Mouse (Mus musculus): ENCODE measurements around the gene Neurod1. TPM values are rescaled to one million over a fixed set of nuclear protein-coding genes. Genes with fewer than 3 reads are reported as not detected.
A peak's percentile ranks its signal among the peaks of the same experiment; 100 is the strongest.

Neurod1 gene
- polyA plus RNA-seq (2014; fragmentation: Nextera tagmentation; extraction: Ambion mirVana): 0.62 and 2.3 TPM in 2 replicates

DNA sequence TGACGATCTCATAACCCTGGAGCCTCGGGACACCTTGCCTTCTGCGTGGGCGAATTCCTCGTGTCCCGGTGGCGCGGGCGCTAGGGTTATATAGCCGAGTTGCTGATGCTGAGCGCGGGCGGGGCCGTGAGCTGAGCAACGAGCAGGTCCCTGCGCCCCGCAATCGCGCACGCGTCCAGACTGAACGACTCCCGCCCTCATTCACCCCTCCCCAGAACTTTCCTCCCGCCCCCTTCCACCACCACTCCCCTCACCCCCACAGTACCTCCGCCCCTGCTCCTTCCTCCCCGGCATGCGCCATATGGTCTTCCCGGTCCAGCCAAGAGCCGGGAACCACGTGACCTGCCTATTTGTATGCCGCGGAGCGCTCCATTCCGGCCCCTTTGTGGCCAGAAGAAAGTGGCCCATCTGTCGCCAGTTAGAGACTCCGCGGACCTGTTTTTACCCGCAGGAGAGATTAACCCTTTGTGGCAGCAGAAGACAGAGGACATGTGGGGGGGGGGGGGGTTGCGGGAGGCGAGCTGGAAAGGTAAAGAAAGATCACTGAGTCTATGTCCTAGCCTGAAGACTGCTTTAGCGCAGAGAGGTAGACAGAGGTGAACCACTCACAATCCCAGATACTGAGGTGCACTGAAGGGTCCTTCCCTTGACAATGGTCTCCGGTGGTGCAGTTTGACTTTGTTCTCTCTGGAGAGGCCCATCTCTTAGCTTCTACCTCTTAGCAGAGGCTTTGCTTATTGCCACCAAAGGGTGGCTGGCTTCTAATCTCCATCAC, at the start of gene Neurod1, which contains the start of gene Cerkl:
Gene Neurod1 (minus strand): TSS at position 177 of the 775 bp plus-strand sequence.
Gene Cerkl (minus strand): TSS at position 211 of the 775 bp plus-strand sequence.
- 2% methylated on average over 42 of the region's 42 CpGs for WGBS
- Histone ChIP-seq H3K36me3 (ENCODE audit: control insufficient read depth, insufficient read depth, low read length) (no peaks in the 10 kb centered on the region), H3K27me3 (replicated peaks; ENCODE audit: control insufficient read depth, insufficient read depth, low read length) (peaks cover 85% of the 10 kb centered on the region), H3K27ac (ENCODE audit: low read depth) (no peak within 1 kb of the TSS), H3K4me2 (ENCODE audit: low read length) (peak within 1 kb of the TSS; percentile 45), H3K4me3 (ENCODE audit: low read depth, low read length) (peak within 1 kb of the TSS; percentile 27), H3K9ac (ENCODE audit: low read length) (no peak within 1 kb of the TSS), H3K4me1 (replicated peaks; ENCODE audit: control insufficient read depth, insufficient read depth, low read length) (0 out of 2 replicates have a peak, but pooled peaks cover 2% of the 10 kb centered on the region), H3K9me3 (ENCODE audit: control insufficient read depth, low read length) (no peaks in the 10 kb centered on the region)
- DNase-seq (ENCODE audit: low spot score) (peak; percentile 54), ATAC-seq (replicated peaks; ENCODE audit: low FRiP score, low TSS enrichment, low read depth) (no peak)

DNA sequence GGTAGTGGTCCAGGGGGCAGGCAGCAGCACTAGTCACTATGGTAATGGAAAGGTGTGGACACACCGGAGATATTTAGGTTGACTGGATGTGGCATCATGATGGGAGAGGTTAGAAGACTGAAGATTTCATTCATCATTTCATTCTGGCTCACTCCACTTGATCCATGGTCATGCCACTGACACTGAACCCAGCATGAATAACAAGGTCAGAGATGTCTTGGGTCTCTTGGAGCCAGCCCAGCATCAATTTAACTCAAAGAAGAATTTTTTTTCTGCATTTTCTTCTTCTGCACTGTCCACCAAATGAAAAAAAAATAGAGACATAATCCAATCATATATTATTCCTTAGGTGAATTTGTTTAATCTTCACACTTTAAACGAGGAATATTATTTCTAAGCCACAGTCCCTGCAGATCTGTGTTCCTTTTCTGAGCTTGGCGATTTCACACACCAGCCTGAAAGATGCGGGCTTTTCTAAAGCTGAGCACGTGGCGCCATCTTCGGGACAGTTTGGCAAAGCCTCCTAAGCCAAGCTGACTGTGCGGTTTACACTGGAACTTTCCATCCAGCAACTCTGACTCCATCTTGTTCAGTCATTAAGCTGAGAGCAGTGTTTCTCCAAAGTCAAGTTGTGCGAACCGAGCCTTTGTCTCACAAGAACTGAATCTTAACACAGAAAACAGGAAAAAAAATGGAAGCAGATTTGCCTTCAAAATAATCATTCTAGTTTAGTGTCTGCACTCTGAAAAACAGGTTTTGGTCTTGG, 42.6 kb upstream of the Neurod1 start:
- 28% methylated on average over 10 of the region's 10 CpGs for WGBS
- H3K4me1 ChIP-seq (replicated peaks; ENCODE audit: control insufficient read depth, insufficient read depth, low read length): no peaks in the 10 kb centered on the region
- H3K4me2 ChIP-seq (ENCODE audit: low read length): no peak overlapping the region
- H3K27me3 ChIP-seq (replicated peaks; ENCODE audit: control insufficient read depth, insufficient read depth, low read length): no peaks in the 10 kb centered on the region
- H3K9me3 ChIP-seq (ENCODE audit: control insufficient read depth, low read length): no peaks in the 10 kb centered on the region
- ATAC-seq (replicated peaks; ENCODE audit: low FRiP score, low TSS enrichment, low read depth): no peak
- peak; percentile 82 for DNase-seq (ENCODE audit: low spot score)
- H3K9ac ChIP-seq (ENCODE audit: low read length): no peak overlapping the region
- no peaks in the 10 kb centered on the region for H3K36me3 ChIP-seq (ENCODE audit: control insufficient read depth, insufficient read depth, low read length)
- H3K4me3 ChIP-seq (ENCODE audit: low read depth, low read length): no peak overlapping the region
- no peak overlapping the region for H3K27ac ChIP-seq (ENCODE audit: low read depth)

- Histone ChIP-seq H3K4me1 (replicated peaks; ENCODE audit: control insufficient read depth, insufficient read depth, low read length) (no peaks in the 10 kb centered on the region), H3K4me2 (ENCODE audit: low read length) (no peak overlapping the region), H3K27me3 (replicated peaks; ENCODE audit: control insufficient read depth, insufficient read depth, low read length) (no peaks in the 10 kb centered on the region), H3K27ac (ENCODE audit: low read depth) (no peak overlapping the region), H3K36me3 (ENCODE audit: control insufficient read depth, insufficient read depth, low read length) (no peaks in the 10 kb centered on the region), H3K4me3 (ENCODE audit: low read depth, low read length) (no peak overlapping the region), H3K9ac (ENCODE audit: low read length) (no peak overlapping the region), H3K9me3 (ENCODE audit: control insufficient read depth, low read length) (no peaks in the 10 kb centered on the region)
- no peak for ATAC-seq (replicated peaks; ENCODE audit: low FRiP score, low TSS enrichment, low read depth)
- 73% methylated on average over 3 of the region's 3 CpGs for WGBS
- no peak for DNase-seq (ENCODE audit: low spot score)
These were observed 28.6 kb upstream of the Neurod1 start for GRCm38 (mm10) chr2:79485127-79485526.

DNA sequence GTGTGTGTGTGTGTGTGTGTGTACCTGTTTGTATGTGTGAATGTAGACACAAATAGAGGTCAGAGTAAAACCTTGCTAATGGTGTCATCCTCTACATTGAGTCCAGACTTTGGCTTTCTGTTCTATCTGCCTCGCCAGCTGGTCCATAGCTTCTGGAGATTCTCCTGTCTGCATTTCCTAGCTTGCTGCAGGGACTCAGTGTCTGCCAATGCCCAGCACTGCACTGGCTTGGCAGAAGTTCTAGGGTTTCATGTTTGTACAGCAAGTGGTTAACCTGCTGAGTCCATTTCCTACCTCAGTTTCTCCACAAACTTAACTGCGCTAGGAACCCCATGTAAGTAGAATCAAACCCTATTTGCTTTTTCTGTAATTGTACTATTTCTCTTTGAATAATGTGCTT, 26.0 kb upstream of the Neurod1 start:
- H3K9ac ChIP-seq (ENCODE audit: low read length): no peak overlapping the region
- WGBS: 88% methylated on average over 2 of the region's 2 CpGs
- ATAC-seq (replicated peaks; ENCODE audit: low FRiP score, low TSS enrichment, low read depth): no peak
- H3K9me3 ChIP-seq (ENCODE audit: control insufficient read depth, low read length): no peaks in the 10 kb centered on the region
- H3K4me2 ChIP-seq (ENCODE audit: low read length): no peak overlapping the region
- no peaks in the 10 kb centered on the region for H3K4me1 ChIP-seq (replicated peaks; ENCODE audit: control insufficient read depth, insufficient read depth, low read length)
- no peaks in the 10 kb centered on the region for H3K27me3 ChIP-seq (replicated peaks; ENCODE audit: control insufficient read depth, insufficient read depth, low read length)
- H3K4me3 ChIP-seq (ENCODE audit: low read depth, low read length): no peak overlapping the region
- H3K27ac ChIP-seq (ENCODE audit: low read depth): no peak overlapping the region
- DNase-seq (ENCODE audit: low spot score): no peak
- H3K36me3 ChIP-seq (ENCODE audit: control insufficient read depth, insufficient read depth, low read length): no peaks in the 10 kb centered on the region

- Histone ChIP-seq H3K4me2 (ENCODE audit: low read length) (no peak overlapping the region), H3K4me1 (replicated peaks; ENCODE audit: control insufficient read depth, insufficient read depth, low read length) (no peaks in the 10 kb centered on the region), H3K9ac (ENCODE audit: low read length) (no peak overlapping the region), H3K36me3 (ENCODE audit: control insufficient read depth, insufficient read depth, low read length) (no peaks in the 10 kb centered on the region), H3K4me3 (ENCODE audit: low read depth, low read length) (no peak overlapping the region), H3K27ac (ENCODE audit: low read depth) (no peak overlapping the region), H3K27me3 (replicated peaks; ENCODE audit: control insufficient read depth, insufficient read depth, low read length) (peaks cover 47% of the 10 kb centered on the region), H3K9me3 (ENCODE audit: control insufficient read depth, low read length) (no peaks in the 10 kb centered on the region)
- WGBS: 79% methylated on average over 4 of the region's 4 CpGs
- ATAC-seq (replicated peaks; ENCODE audit: low FRiP score, low TSS enrichment, low read depth) (no peak), DNase-seq (ENCODE audit: low spot score) (no peak)
These were observed 5.9 kb upstream of the Neurod1 start for GRCm38 (mm10) chr2:79462411-79462810.

DNA sequence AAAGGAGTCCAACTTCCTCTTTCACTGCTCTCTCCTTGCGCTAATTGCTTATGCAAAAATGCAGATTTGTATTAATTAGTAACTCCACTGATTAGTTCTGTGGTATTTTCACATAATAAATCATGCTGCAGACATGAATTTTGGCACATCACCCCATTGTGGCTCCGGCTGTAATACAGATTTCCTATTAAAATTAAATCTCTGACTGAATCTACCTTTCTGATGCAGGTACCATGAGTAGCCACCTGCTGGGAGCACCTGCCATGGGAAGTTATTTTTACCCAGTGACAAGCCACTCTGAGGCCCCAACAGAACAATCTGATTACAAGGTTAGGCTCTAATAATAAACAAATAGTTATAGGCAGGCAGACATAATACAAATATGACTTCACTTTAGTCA, 5.3 kb upstream of the Neurod1 start:
- Histone ChIP-seq H3K4me1 (replicated peaks; ENCODE audit: control insufficient read depth, insufficient read depth, low read length) (no peaks in the 10 kb centered on the region), H3K36me3 (ENCODE audit: control insufficient read depth, insufficient read depth, low read length) (no peaks in the 10 kb centered on the region), H3K27ac (ENCODE audit: low read depth) (no peak overlapping the region), H3K9me3 (ENCODE audit: control insufficient read depth, low read length) (no peaks in the 10 kb centered on the region), H3K4me2 (ENCODE audit: low read length) (no peak overlapping the region), H3K9ac (ENCODE audit: low read length) (no peak overlapping the region), H3K4me3 (ENCODE audit: low read depth, low read length) (no peak overlapping the region), H3K27me3 (replicated peaks; ENCODE audit: control insufficient read depth, insufficient read depth, low read length) (peaks cover 52% of the 10 kb centered on the region)
- 89% methylated on average over 2 of the region's 2 CpGs for WGBS
- no peak for DNase-seq (ENCODE audit: low spot score)
- ATAC-seq (replicated peaks; ENCODE audit: low FRiP score, low TSS enrichment, low read depth): no peak

DNA sequence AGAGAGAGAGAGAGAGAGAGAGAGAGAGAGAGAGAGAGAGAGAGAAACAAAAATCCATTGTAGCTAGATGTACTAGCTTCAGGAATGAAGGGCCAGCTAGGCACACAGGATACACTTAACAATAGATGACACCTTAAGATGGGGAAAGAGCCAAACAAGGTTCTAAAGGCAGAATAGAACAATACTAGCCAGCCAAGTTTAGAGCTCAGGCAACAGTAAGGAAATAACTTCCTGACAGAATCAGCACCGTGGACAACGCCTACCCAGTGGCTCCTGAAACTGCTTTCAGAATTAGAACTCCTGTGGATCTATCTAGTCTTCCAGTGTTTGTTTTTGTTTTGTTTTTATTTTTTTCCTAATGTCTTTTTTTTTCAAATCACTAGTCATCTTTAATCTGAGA, 4.0 kb upstream of the Neurod1 start:
- no peaks in the 10 kb centered on the region for H3K36me3 ChIP-seq (ENCODE audit: control insufficient read depth, insufficient read depth, low read length)
- H3K4me3 ChIP-seq (ENCODE audit: low read depth, low read length): no peak overlapping the region
- H3K27me3 ChIP-seq (replicated peaks; ENCODE audit: control insufficient read depth, insufficient read depth, low read length): peaks cover 65% of the 10 kb centered on the region
- no peak overlapping the region for H3K4me2 ChIP-seq (ENCODE audit: low read length)
- 2% methylated on average over 2 of the region's 2 CpGs for WGBS
- no peak overlapping the region for H3K9ac ChIP-seq (ENCODE audit: low read length)
- ATAC-seq (replicated peaks; ENCODE audit: low FRiP score, low TSS enrichment, low read depth) (no peak), DNase-seq (ENCODE audit: low spot score) (peak; percentile 64)
- no peak overlapping the region for H3K27ac ChIP-seq (ENCODE audit: low read depth)
- no peaks in the 10 kb centered on the region for H3K9me3 ChIP-seq (ENCODE audit: control insufficient read depth, low read length)
- no peaks in the 10 kb centered on the region for H3K4me1 ChIP-seq (replicated peaks; ENCODE audit: control insufficient read depth, insufficient read depth, low read length)

DNA sequence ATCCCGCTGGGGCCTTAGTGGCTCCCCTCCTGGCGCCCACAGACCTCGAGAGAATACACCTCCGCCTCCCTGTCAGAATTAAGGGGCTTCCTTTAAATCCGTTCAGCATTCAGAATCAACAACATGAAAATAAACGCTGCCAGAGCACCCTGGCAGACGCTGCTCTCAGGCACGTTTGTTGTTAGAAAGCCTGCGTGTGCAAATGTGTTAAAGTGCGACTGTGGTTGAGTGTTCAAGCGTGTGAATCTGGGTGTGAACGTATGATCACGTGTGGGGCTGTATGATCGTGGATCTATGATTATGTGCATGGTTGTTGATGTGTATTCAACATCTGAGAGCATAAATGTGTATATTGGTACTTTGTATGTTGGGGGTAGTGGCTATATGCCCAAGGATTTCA, 3.6 kb upstream of the Neurod1 start:
- DNase-seq (ENCODE audit: low spot score) (no peak), ATAC-seq (replicated peaks; ENCODE audit: low FRiP score, low TSS enrichment, low read depth) (no peak)
- Histone ChIP-seq H3K4me3 (ENCODE audit: low read depth, low read length) (no peak overlapping the region), H3K9me3 (ENCODE audit: control insufficient read depth, low read length) (no peaks in the 10 kb centered on the region), H3K36me3 (ENCODE audit: control insufficient read depth, insufficient read depth, low read length) (no peaks in the 10 kb centered on the region), H3K4me2 (ENCODE audit: low read length) (no peak overlapping the region), H3K27ac (ENCODE audit: low read depth) (no peak overlapping the region), H3K9ac (ENCODE audit: low read length) (no peak overlapping the region), H3K27me3 (replicated peaks; ENCODE audit: control insufficient read depth, insufficient read depth, low read length) (peaks cover 70% of the 10 kb centered on the region), H3K4me1 (replicated peaks; ENCODE audit: control insufficient read depth, insufficient read depth, low read length) (no peaks in the 10 kb centered on the region)
- WGBS: 14% methylated on average over 14 of the region's 14 CpGs

Measured in intestine, embryonic 14.5 days (tissue).